Mouse (Mus musculus) urinary bladder, postnatal 14 days (tissue): ENCODE results near the gene Slc5a5.

Source experiments
- DNase-seq: peaks from one replicate; pipeline ENCODE4 v3.0.0; 2021; ENCODE audit warnings: low spot score

The Slc5a5 gene

DNA sequence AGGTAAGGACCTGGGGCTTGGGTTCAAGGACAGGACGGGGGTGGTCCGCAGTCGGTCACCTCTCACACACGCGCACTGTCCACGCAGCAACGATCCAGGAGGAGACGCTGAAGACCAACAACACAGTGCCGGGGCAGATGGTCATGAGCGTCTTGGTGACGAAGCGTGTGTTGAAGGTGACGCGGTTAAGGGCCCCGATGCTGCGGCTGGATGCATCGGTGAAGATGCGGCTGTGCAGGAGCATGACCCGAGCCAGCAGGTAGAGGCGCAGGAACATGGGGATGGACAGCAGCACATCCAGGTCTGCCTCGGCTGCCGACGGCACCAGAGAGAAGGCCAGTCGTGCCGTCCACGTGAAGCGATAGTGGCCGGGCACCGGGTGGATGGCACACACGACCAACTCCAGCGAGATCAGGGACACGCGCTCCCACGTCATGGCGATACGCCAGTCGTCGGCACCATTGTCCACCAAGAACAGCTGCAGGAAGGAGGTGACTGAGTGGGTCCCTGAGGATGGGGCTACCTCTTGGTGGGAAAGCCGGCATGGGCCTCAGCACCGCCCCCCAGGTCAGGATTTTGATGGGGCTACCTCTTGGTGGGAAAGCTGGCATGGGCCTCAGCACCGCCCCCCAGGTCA lies 39.8 kb downstream of the Slc5a5 start:
- no peak for DNase-seq

DNA sequence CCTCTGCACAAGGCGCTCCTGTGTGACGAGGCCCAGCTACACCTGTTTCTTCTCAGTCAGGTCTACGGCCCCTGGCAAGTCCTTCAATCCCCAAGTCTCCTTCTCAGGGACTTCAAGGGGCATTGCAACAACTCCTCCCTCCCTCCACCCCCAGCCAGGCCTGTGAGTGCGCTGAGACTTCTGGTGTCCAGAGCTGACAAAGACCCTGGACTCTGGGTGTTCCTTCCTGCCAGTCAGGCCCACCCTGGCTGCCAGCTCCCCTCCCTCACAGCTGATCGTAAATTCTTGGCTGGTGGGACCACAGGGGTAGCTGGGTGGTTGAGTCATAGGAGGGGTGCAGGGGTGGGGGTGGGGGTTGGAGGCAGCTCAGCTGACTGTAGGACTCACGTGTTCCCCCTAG lies 40.7 kb downstream of the Slc5a5 start:
- DNase-seq: no peak

DNA sequence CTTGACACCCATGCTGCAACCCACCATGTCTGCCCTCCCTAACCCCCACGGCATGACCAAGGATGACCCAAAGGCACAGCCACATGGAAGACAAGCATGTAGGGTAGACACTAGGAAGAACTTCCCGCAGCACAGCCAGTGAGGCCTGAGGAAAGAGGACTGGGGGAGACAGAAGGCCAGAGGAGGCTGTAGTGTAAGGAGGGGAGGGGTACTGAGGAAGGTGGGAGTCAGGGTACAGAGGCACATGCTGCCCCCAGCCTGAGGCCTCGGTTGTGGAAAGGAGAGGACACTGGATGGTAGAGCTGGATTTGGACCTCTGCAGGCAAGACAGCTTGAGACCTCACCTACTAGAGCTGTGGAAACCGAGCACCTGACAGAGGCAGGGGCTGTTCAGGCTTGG lies 41.6 kb downstream of the Slc5a5 start:
- no peak for DNase-seq

DNA sequence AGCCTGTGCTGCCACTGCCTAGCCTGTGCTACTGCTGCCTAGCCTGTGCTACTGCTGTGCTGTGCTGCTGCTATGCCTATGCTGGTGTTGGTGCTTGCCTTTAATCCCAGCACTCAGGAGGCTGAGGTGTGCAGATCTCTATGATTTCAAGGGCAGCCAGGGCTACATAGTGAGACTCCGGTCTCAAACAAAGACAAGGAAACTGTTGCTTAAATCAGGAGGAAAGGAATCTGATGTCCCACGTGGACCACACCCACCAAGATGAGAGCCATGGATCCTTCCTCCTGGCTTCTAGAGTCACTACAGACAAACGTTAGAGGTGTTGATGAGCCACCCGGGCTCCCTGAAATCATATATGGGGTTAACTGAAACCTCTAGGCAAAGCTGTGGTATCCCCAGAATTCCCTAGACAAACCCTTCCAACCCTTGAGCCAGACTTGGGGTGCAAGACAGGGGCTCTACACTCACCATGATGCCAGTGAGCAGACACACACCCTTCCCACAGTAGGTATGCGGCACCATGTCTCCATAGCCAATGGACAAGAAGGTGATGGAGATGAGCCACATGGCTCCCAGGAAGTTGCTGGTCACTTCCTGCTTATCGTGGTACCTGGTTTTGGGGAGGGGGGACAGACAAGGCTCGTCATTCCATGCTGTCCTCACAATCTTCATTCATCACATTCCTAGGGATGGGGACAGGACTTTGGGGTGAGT lies 42.3 kb downstream of the Slc5a5 start:
- DNase-seq: no peak

DNA sequence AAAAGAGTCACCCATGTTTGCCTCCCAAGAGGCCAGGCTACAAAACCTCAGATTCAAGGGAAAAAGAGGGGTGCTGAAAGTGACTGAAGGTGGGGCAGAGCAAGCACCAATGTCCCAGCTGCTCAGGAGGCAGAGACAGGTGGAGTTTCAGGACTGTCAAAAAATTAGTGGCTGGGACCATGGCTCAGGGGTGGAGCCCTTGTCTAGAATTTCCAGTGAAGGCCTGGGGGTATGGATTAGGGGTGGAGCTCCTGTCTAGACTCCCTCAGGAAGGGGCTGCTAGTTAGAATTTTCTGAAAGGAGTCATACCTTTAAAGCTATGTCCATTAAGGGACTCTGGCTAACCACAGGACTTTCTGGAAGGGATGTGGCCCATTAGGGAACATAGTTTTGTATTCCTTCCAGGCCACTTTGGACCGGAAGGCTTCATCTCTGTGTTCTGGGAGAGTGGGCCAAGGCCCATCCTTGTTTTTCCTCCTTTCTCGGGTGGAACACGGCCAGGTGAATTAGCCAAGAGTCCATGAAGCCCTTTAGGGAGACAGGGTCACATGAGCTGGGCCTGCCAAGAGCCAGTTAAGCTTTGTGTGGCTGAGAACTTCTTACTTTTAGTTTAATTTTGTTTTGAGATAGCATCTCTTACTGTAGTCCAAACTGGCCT lies 43.1 kb downstream of the Slc5a5 start:
- DNase-seq: peak; percentile 46

DNA sequence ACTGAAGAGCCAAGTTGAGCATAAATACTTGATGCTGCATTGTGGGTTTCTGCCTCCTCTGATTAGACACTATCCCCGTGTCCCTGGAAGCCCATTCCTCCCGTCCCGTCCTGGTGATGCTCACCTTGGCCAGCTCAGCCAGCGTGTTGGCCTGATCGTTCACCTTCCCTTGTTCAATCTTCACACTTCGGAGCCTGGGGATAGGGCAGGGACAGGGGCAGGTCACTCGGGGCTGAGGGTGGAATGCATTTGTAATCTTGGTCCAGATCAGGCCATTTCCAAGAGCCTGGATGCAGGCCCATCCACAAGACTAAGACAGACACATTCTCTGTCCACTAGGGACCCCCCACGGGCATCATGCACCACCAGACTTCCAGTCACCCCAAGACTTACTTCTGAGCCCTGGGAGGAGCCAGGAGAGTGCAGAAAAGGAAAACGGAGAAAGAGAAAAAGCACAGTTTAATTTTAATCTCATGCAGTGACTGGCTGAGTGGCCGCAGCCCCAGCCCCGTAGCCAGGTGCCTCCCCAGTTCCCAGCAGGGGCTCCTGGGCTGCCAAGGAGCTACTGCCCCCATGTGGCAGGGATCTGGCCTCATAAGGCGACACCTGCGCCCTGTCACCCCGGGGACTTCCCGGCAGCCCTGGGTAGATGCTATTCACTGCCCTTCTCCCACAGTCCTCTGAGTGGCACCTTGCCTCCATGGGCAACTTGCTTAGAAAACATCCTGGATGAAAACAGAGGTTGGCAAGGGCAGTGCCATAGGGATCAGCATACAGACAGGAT lies 46.0 kb downstream of the Slc5a5 start:
- DNase-seq: no peak

DNA sequence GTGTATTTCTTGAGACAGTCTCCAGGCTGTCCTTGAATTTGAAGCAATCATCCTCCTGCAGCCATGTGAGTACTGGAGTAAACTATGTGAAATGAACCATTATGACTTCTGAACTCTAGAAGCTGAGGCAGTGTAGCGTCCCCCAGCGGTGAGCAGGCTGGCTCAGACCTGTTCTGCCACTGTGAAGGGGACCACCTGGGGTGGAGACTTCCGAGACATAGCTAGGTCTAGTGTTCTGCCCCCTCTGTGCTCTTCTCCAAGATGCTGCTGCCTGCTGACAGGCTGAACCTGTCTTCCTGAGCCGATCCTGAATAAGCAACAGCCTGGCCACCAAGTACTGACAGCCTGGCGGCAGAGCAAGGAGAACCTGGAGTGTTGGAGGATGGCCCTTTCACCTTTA lies 47.4 kb downstream of the Slc5a5 start:
- no peak for DNase-seq

DNA sequence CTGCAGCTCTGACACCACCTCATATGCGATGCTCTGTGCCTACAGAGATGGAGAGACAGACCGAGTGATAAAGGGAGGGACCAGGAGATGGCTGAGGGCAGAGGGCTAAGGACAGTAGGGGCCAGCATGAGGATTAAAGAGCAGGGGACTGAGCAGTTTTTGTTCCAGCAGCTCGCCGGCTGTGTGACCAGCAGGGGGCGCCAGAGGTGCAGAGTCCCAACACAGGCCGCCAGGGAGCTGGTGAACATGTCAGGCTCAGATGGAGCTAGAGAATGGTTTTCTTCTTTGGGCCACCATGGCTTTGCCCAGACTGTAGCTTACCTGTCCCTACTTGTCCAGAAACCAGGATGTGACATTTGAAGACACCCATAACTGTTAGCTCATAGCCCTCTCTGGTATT lies 48.0 kb downstream of the Slc5a5 start:
- DNase-seq: peak; percentile 92

DNA sequence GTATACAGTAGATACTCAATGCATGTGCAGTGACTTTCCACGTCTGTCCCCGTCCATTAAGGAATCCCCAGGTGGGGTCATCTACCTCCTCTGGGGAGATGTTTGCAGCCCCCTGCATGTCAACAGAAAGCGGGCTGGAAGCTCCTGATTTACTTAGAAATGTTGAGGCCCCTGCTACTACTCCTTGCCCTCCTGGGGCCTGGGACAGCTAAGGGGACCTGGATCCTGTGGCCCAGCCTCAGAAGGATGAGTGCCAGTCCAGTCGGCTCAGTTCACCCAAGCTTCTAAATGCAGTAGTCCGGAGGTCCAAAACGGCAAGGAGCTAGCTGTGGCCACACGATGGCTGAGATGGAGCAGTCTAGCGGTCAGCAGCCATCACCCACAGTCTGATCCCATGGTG lies 48.6 kb downstream of the Slc5a5 start:
- no peak for DNase-seq

DNA sequence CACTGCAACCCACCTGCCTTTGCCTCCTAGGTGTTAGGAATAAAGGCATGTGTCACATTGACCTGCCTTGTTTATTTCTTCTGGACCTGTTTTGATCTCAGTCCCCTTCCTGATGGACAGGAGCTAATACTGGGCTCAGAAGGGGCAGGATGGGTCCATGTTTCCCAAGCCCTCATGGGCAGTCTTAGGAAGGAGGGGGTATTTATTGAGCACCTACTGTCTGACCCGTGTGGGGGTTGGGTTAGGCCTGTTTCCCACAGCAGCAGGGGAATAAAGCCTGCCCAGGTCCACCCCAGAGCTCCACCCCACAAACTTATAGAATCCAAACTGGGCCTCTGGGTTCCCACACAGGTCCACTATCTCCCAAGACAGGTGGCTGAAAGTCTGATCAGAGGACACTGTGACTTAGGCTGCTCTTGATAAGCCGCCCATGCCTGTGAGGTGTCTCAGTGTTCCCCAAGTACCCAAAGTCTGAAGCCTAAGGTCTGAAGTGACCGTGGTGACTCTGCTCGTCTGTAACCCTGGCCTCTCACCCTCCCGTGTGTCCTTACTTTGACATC lies 49.3 kb downstream of the Slc5a5 start:
- DNase-seq: no peak

DNA sequence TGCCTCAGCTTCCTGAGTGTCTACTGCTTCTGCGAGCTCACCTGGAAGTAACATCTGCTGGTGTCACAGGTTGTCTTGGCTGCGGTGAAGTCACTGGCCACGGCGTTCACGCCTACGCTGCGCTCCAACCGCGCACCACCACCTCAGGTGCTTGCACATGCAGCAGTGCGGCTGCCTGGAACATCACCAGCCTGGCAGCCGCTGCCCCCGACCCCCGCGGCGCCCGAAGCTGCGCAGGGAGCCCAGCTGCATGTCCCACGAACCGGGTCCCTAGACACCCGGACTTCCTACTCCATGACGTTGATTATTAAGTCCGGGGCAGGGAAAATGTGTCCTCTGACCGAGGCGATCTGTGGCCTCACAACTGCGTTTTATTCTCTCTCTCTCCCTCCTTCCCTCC lies 50.1 kb downstream of the Slc5a5 start:
- DNase-seq: no peak

DNA sequence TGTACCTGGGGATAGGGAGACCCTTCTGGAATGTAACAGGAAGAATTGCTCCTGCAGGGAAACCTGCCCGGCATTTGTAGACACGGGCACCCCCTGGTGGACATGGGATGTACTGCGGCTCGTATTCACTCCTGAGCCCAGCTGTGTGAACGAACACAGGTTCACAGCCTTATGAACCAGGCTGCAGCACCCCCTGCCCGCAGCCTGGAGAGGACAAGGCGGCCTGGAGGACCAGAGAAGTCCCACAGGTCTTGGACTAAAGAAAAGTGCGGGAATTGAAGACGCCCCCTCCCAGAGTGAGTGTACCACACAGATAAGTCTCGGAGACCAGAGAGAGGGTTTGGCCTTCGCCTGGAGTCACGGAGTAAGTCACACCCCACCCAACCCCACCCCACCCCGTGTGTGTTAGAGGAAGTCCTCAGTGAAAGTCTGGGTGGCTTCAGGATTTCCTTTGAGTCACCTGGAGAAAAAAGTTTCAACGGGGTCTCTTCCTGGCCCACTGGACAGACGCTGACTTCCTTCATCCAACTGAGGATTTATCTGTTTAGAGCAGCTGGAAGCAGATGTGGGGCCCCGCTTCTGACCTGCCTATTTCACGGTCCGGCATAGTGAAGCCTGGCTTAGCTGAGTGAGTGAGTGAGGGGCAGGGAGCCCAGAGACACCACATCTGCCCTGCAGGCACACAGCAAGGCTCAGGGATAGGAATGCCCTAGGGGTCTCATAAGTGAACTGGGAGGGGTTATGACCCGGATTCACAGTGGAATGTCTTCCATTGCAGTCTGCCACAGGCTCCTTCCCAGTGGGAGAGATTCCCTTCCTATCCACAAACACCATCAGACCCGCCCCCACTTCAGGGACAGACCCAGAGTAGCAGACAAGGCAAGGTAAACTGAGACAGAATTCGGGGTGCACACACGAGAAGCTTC lies 51.1 kb downstream of the Slc5a5 start:
- peak; percentile 91 for DNase-seq

DNA sequence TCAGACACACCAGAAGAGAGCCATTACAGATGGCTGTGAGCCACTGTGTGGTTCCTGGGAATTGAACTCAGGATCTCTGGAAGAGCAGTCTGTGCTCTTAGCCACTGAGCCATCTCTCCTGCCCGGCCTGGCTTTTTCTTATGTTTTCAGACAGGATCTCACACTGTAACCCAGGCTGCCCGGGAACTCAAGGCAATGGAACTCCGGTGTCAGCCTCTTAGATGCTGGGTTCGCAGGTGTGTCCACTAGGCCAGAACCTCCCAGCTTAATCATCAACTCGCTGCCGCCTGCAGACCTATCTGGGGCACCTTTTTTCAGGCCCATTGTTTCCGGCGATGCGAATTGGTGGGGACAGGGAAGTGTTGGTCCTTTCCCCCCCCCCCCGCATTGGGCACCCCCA lies 52.0 kb downstream of the Slc5a5 start:
- DNase-seq: no peak

DNA sequence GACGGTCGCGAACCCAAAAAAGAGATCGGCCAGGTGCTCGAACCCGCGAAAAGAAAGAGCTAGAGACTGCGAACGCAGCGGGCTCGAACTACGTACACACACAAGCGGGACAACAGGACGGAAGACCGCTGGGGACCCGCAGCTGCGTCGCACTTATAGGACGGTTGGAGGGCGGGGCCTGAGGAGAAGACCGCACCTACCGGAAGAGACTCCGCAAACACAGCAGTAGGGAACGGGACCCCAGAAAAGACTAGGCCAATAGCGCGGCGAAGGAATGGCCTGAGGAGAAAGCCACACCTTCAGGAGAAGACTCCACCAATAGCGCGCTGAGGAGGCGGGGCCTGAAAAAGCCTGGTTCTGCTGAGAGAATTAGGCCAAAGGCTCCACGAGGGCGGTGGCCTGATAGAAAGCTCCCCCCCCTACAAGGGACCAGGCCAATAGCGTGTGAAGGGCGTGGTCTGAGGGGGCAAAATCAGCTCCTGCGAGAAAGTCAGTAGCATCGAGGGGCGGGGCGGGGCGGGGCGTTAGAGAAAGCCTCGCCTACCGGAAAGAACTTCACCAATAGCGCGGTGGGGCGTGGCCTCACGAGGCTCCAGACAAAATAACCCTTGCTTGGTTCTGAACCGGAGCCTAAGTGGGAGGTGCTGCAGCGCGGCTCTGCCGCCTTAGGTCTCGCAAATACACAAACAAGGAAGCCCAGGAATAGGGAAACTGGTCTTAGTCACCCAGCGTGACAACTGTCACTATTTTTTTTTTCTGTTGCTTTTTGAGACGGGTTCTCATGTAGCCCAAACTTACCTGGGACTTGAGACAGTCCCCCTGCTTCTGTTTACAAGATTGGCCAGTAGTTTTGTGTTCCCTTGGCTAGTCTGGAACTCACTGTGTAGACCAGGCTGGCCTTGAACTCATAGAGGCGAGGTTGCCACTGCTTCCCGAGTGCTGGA lies 52.9 kb downstream of the Slc5a5 start, which contains the start of gene Arrdc2:
Gene Arrdc2 (minus strand): TSS at position 313 of the 944 bp plus-strand sequence.
- DNase-seq: peak; percentile 100

DNA sequence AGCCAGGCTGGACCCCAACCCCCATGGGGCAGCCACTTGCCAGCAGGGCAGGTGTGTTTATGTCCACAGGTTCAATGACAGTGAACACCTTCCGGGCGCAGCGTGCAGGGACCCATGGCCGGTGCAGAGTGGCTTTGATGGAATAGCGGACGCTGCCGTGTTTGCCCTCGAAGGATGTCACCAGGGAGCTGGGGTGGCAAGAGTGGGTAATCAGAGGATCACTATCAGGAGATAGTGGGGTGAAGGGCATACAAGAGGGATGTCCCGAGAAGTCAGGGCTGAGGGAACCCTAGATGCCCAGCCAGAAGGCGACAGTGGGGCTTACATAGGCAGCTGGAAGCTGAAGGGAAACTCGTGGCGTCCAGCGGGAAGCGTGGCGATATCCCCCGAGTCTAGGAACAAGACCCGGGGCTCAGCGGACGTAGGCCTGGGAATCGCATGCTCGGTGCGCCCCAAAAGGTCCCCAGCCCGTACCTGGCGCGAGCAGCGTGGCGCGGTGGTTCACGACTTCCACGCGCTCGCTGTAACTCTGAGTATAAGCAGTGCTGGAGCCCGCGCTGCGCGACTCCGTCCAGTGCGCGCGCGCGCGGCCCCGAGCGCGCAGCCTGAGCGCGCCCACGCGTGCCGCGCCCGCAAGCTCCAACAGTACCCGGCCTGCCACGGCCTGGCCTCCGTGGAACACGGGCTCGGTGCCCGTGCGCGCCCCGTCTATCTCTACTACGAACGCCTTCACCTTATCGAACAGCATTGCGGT lies 53.7 kb downstream of the Slc5a5 start:
- DNase-seq: peak; percentile 27

DNA sequence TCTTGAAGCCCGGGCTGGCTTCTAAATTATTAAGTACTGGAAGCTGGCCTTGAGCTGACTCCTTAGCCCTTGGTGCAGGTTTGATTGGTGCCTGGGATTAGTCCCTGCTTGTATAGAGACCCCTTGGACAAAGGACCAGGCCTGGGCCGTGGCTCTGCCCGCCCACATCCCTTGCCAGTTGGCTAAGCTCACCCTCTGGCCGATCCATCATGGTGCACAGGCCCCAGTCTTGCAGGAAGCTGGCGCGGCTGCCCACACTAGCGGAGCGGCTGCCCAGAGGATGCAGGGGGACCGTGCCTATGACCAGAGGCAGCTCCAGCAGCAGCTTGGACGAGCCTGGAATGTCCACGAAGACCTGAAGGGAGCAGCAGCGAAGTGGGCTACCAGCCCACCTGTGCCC lies 55.9 kb downstream of the Slc5a5 start:
- DNase-seq: no peak

DNA sequence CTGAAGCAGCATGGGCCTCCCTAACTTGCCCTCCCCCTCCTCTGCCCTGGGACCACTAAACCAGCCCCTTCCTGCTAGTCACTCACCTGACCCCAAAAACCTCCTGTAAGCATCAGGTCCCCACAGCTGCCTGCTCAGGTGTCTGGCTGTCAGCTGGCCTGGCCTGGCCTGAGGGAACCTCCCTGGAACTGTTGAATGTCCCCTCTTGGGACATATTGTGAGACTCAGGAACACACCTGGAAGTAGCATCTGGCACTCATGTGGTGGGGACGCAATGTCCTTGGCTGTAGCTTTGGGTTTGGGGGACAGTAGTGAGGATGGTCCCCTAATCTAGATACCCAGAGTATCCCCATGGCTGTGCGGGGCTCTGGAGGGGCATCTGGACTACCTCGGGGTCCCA lies 58.5 kb downstream of the Slc5a5 start:
- no peak for DNase-seq

DNA sequence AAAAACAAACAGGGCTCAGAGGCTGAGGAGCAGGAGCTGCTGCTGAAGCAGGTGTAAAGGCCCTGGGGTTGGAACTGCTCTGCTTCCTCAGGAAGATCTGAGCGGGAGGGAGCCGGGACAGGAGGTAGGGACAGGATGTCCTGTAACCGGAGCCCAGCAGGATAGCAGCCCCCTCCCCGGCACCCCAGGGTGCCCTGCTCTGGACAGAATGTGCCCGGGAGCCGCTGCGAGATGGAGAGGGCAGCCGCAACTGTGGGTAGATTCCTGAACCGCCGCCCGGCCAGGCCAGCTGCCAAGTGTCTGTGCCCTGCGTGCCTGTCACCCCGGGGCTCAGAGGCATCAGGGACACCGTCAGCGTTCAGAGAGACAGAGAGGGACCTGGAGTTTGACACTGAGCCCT lies 59.0 kb downstream of the Slc5a5 start:
- peak; percentile 70 for DNase-seq

DNA sequence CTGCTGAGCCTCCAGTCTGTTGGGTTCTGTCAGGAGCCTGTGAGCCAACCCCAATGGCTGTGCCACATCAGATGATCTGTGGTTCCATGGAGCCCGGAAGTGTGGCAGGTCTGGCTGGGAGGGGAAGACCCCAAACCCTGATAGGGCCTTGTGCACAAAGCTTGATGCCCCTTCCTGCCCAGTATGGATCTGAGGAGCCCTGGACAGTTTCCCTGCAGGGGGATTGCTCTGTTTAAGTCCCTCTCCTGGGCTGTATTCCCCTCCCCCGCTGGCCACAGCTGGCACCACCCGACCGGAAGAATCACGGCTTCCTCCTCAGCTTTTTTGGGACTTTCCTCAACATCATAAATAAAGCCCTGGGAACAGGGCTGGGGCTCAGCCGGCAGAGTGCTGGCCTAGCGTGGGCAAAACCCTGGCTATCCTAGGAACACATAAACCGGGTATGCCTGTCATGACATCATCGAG lies 59.5 kb downstream of the Slc5a5 start:
- DNase-seq: no peak
